Mouse (Mus musculus) megakaryocyte, embryonic 14.5 days (primary cell): ENCODE measurements around the gene Sox5.

Experiments used
- FLI1 ChIP-seq: IDR thresholded peaks from 2 replicates; pipeline ENCODE4 v1.6.1; 2012; ENCODE audit warnings: low read length, inconsistent platforms, mixed read lengths
- GATA1 ChIP-seq: IDR thresholded peaks from 3 replicates; pipeline ENCODE4 v1.6.1; 2012; ENCODE audit warnings: mixed read lengths, low read length, inconsistent platforms, borderline replicate concordance

DNA sequence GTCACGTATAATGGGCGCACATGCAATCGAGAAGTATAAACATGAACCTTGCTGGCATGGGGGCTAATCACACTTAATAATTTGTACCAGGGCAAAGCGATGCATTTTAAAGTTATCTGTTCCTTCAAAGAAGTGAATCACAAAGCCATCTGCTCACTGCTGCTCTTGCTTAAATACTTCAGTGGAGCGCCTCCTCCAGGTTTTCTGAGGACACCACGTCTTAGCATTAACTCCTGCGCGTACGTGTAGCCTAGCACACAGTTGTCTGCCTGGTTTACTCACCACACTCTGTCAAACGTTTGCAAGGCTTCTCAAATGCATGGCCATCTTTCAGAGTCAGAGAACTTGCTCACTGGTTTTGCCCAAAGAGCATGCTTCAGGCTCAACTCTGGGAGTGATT, 35.3 kb downstream of the Sox5 start:
- TF ChIP-seq GATA1 (no peak), FLI1 (no peak)
